Mouse (Mus musculus) kidney, postnatal 0 days (tissue): Measurements from ENCODE around the gene Kcnip4. TPM values are rescaled to one million over a fixed set of nuclear protein-coding genes. Genes with fewer than 3 reads are reported as not detected.

ENCODE experiments used
- ATAC-seq: fragments of 200-750 bp; cut with Nextera tagmentation; replicated peaks from 2 replicates; pipeline ENCODE4 v1.8.0; 2017; ENCODE audit warnings: low read depth, moderate number of reproducible peaks, moderate TSS enrichment, moderate library complexity; ENCODE audit not compliant: low FRiP score
- DNase-seq: peaks from one replicate; pipeline ENCODE4 v3.0.0-alpha.2; 2016; ENCODE audit warnings: low spot score
- H3K27ac ChIP-seq: fragments of 300-500 bp; sonication (generic); 2 replicates; pipeline ENCODE4 v1.5.1; 2014; ENCODE audit warnings: mild to moderate bottlenecking
- H3K27me3 ChIP-seq: fragments of 300-500 bp; sonication (generic); 2 replicates; pipeline ENCODE4 v1.6.1; 2014; ENCODE audit warnings: low read length, mixed read lengths; ENCODE audit not compliant: insufficient read depth
- H3K36me3 ChIP-seq: fragments of 300-500 bp; sonication (generic); 2 replicates; pipeline ENCODE4 v1.6.1; 2014; ENCODE audit warnings: low read length, mixed read lengths; ENCODE audit not compliant: insufficient read depth
- H3K4me1 ChIP-seq: fragments of 300-500 bp; sonication (generic); replicated peaks from 2 replicates; pipeline ENCODE4 v1.6.1; 2014; ENCODE audit warnings: antibody characterized with exemption, low read length, mixed read lengths; ENCODE audit not compliant: insufficient read depth
- H3K4me2 ChIP-seq: fragments of 300-500 bp; sonication (generic); 2 replicates; pipeline ENCODE4 v1.6.1; 2014; ENCODE audit warnings: mild to moderate bottlenecking, low read length, moderate library complexity, mixed read lengths
- H3K4me3 ChIP-seq: fragments of 300-500 bp; sonication (generic); replicated peaks from 2 replicates; pipeline ENCODE4 v1.5.1; 2014; ENCODE audit warnings: low read depth, low read length
- H3K9ac ChIP-seq: fragments of 300-500 bp; sonication (generic); 2 replicates; pipeline ENCODE4 v1.6.1; 2014; ENCODE audit warnings: low read depth, low read length
- H3K9me3 ChIP-seq: fragments of 300-500 bp; sonication (generic); replicated peaks from 2 replicates; pipeline ENCODE4 v1.6.1; 2016; ENCODE audit warnings: low read length, inconsistent platforms, mixed read lengths
- CTCF ChIP-seq: IDR thresholded peaks from 2 replicates; pipeline ENCODE4 v1.5.1; 2016; ENCODE audit warnings: antibody characterized with exemption, low read depth, mild to moderate bottlenecking, moderate library complexity
- WGBS: fragments of 180-500 bp; shearing (Covaris S2); extraction: QIAGEN DNeasy Blood & Tissue Kit; methylation state at CpG from one replicate; pipeline ENCODE4 v1.1.7; 2014; 5-methylcytosine and 5-hydroxymethylcytosine counted together
- polyA plus RNA-seq: library from polyadenylated mRNA; unstranded; fragments of >200 nt; fragmentation: Nextera tagmentation; extraction: Ambion mirVana; gene quantifications from 2 replicates; pipeline ENCODE4 v1.2.1, GENCODE M21; 2015

Kcnip4 gene
- polyA plus RNA-seq, 1 experiment from 2014 or later, result 1.2 TPM

DNA sequence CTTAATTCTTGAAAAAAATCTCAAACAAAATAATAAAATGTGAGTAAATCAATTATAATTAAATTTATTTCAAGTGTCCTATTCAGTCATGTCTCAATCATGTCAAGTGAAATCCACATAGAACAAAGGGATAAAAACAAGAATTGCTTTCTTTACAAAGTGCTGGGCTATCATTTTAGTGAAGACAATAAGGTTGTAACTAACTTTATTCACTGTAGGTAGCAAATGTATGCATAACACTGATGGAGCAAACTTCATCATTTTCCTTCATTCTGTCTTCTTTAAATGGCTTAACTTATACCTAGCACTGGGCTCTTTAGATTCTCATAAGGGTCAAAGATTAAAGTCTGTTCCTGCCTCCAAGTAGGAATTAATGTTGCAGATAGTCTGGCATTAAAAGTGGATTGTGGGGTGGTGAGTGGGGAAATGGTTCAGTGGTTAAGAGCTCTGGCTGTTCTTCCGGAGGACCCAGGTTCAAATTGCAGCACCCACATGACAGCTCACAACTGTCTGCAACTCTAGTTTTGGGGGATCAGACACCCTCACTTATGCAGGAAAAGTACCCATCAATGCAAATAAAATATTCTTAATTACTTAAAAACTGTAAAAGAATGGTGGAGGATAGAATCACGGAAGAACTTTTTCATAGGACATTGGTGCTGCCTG, 1178.6 kb downstream of the Kcnip4 start:
- no peak for DNase-seq
- H3K27me3 ChIP-seq, result no peaks in the 10 kb centered on the region
- WGBS, result 73% methylated on average over 2 of the region's 2 CpGs
- H3K4me3 ChIP-seq, result no peak overlapping the region
- no peak overlapping the region for H3K4me2 ChIP-seq
- peak; percentile 43; the same call in 1 of the 2 replicates for ATAC-seq
- H3K9me3 ChIP-seq, result no peaks in the 10 kb centered on the region
- no peak overlapping the region for H3K27ac ChIP-seq
- TF ChIP-seq CTCF, result no peak
- no peaks in the 10 kb centered on the region for H3K4me1 ChIP-seq
- H3K9ac ChIP-seq, result no peak overlapping the region
- no peaks in the 10 kb centered on the region for H3K36me3 ChIP-seq

DNA sequence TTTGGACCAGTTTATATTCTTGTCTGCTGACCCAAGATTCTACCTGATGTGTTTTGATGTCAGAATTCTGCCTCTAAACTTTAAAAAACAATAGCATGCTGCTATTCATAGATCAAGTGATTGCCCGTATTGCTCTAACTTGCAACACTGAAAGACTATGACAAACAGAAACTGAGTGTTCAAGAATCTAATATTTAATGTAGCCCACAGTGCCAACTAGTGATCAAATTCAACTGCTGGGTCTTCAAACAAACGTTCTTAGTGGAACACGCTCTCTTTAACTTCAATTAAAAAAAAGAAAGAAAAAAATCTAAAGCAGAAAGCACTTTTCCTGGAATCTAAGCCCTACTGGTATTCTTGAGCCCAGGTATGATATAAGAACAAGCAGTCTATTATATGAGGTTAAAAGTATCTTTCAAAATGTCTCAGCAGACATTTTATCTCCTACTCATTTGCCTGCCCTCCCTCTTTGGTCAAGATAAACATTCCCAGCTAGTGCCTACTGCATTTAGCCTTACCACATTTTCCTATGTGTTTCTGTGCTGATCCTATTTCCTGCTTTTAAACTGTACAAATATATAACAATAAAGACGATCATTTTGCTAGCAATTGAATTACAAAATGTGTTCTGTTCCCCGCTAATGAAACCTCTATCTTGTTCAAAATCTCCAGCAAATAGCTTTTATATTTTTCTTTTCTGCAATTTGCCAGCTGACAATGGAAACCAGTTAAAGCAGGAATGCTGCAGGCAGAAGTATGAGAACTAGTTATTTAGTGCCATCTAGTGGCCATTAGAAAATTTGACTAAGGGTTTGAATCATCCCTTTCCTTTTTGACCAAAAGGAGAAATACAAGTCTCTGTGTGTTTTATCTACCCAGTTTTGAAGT, 1179.4 kb downstream of the Kcnip4 start:
- WGBS, result 38% methylated on average over 5 of the region's 5 CpGs

DNA sequence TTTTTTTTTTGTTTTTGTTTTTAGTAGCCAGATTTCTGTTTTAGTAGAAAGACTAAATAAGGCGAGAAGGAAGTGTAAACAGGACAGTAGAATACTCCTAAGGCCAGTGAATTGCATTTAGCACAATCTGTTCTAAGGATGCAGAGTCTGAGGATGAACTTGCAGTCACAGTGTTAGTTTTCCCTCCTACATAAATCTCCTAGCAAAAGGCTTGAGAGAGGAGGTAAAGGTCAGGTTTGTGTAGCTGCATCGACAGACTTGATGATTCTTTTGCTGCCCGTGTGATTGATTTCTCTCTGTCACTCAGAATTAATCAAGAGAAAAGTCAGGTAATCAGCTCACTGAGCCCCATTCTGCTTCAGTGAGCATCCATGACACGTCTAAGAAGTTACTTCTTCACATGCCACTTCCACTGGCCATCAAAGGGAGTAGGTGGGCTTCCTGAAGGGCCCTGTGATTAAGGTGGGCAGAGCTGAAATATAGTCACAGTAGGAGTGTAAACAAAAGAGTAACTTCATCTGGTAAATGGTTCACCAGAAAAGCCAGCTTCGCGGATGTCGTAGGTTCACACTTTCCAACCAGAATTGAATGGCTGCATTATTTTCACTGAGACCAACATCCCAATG, 1183.8 kb downstream of the Kcnip4 start:
- Histone ChIP-seq H3K27me3 (no peaks in the 10 kb centered on the region), H3K36me3 (no peaks in the 10 kb centered on the region), H3K9ac (no peak overlapping the region), H3K9me3 (no peaks in the 10 kb centered on the region), H3K4me2 (peak overlapping the region; percentile 10; the same call in 1 of the 2 replicates), H3K27ac (no peak overlapping the region), H3K4me1 (no peaks in the 10 kb centered on the region), H3K4me3 (no peak overlapping the region)
- ATAC-seq (no peak), DNase-seq (peak; percentile 51)
- TF ChIP-seq CTCF, result no peak
- WGBS, result 30% methylated on average over 7 of the region's 7 CpGs

More for the DNA sequence above, 1179.4 kb downstream of the Kcnip4 start:
- Histone ChIP-seq H3K4me2 (no peak overlapping the region), H3K36me3 (no peaks in the 10 kb centered on the region), H3K9me3 (no peaks in the 10 kb centered on the region), H3K27ac (no peak overlapping the region), H3K9ac (no peak overlapping the region), H3K4me1 (no peaks in the 10 kb centered on the region), H3K27me3 (no peaks in the 10 kb centered on the region), H3K4me3 (no peak overlapping the region)
- ATAC-seq (peak; percentile 54; the same call in 1 of the 2 replicates), DNase-seq (peak; percentile 86)
- peak; percentile 78 for TF ChIP-seq CTCF
